Mouse (Mus musculus): ENCODE results near the gene Prrc2a. TPM values are rescaled to one million over a fixed set of nuclear protein-coding genes. Genes with fewer than 3 reads are reported as not detected.

Prrc2a gene
- polyA plus RNA-seq, 1 experiment: 70.4 TPM

DNA sequence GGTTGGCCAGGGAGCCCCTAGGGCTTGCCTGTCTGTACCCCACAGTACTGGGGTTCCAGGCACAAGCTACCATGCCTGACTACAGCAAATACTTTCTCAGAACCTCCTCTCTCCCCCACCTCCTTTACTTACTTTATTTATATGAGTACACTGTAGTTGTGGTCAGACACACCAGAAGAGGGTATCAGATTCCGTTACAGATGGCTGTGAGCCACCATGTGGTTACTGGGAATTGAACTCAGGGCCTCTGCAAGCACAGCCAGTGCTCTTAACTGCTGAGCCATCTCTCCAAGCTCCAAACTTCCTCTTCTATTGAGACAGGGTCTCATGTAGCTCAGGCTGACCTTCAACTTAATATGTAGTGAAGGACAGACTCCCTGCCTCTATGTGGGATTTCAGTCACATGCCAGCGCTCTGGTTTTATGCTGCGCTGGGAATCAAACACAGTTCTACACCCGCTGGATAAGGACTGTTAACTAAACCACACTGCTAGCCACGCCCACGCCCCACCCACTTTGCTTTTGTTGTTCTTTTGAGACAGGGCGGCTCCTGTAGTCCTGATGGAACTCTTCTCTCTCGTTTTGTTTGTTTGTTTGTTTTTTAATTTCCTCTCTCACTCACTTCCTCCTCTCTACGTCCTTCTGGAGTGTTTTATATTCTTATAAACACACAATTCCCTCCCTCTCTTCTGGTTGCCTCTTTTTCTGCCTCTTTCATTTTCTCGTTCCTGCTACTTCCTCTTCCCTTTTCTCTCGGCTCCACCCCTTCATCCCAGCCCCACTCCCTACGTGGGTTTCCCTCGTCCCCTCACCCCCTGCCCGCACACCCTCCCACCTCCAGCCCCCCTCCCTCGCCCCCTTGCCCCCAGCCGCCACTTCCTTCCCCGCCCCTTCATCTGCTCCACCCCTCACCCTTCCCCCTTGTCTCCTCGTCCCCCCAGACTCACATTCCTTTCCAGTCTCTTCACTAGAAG, 21.2 kb upstream of the Prrc2a start:
- no peaks in the 10 kb centered on the region; the same call in 1 of the 2 replicates for H3K27me3 ChIP-seq (ENCODE audit: control insufficient read depth)
- TF ChIP-seq TAL1 (IDR thresholded peaks at IDR 0.05; ENCODE audit: low read length): no peak
- TF ChIP-seq GATA1 (IDR thresholded peaks at IDR 0.05; ENCODE audit: low read length): no peak
- H3K36me3 ChIP-seq (ENCODE audit: control insufficient read depth): no peaks in the 10 kb centered on the region
- no peaks in the 10 kb centered on the region for H3K9me3 ChIP-seq (ENCODE audit: control insufficient read depth, low read length)
- peak overlapping the region; percentile 61 for H3K4me3 ChIP-seq (replicated peaks)
- peaks cover 13% of the 10 kb centered on the region for H3K4me1 ChIP-seq (ENCODE audit: control insufficient read depth)

DNA sequence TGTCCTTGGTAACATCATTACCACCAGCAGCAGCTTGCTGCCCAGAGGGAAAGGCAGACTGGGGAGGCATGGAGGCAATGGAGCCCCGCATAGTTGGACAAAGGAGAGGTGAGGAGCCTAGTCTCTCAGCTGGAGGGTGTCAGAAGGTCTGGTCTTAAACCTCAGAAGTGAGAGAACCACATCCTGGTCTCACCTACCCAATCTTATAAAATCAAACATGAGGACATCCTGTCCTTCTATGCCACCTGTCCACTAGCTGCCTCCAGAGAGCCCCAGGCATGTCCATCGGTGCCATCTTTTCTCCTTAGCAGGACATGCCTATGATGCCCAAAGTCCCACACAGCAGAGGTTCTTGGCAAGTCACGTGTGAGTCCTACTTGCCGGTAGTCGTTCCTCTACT, 15.4 kb upstream of the Prrc2a start:
- no peak overlapping the region for H3K4me3 ChIP-seq (replicated peaks)
- no peaks in the 10 kb centered on the region for H3K27me3 ChIP-seq (ENCODE audit: control insufficient read depth)
- H3K4me1 ChIP-seq (ENCODE audit: control insufficient read depth): no peaks in the 10 kb centered on the region; the same call in 1 of the 2 replicates
- H3K36me3 ChIP-seq (ENCODE audit: control insufficient read depth): no peaks in the 10 kb centered on the region
- no peaks in the 10 kb centered on the region for H3K9me3 ChIP-seq (ENCODE audit: control insufficient read depth, low read length)
- TF ChIP-seq GATA1 (IDR thresholded peaks at IDR 0.05; ENCODE audit: low read length): no peak
- TF ChIP-seq TAL1 (IDR thresholded peaks at IDR 0.05; ENCODE audit: low read length): no peak

GRCm38 (mm10) chr17:35178528-35178927, 13.8 kb upstream of the Prrc2a start:
- no peaks in the 10 kb centered on the region for H3K9me3 ChIP-seq (ENCODE audit: control insufficient read depth, low read length)
- no peak overlapping the region for H3K4me3 ChIP-seq (replicated peaks)
- no peaks in the 10 kb centered on the region for H3K27me3 ChIP-seq (ENCODE audit: control insufficient read depth)
- no peaks in the 10 kb centered on the region for H3K36me3 ChIP-seq (ENCODE audit: control insufficient read depth)
- H3K4me1 ChIP-seq (ENCODE audit: control insufficient read depth): no peaks in the 10 kb centered on the region; the same call in 1 of the 2 replicates
- TF ChIP-seq GATA1 (IDR thresholded peaks at IDR 0.05; ENCODE audit: low read length) (no peak), TAL1 (IDR thresholded peaks at IDR 0.05; ENCODE audit: low read length) (no peak)

GRCm38 (mm10) chr17:35175968-35176367, 11.3 kb upstream of the Prrc2a start, which contains the start of gene Aif1:
Gene Aif1 (minus strand): TSS chr17:35176068.
- Histone ChIP-seq H3K27me3 (ENCODE audit: control insufficient read depth) (0 out of 2 replicates have a peak, but pooled peaks cover 2% of the 10 kb centered on the region), H3K4me3 (replicated peaks) (no peak within 1 kb of the TSS), H3K4me1 (ENCODE audit: control insufficient read depth) (no peaks in the 10 kb centered on the region; the same call in 1 of the 2 replicates), H3K9me3 (ENCODE audit: control insufficient read depth, low read length) (no peaks in the 10 kb centered on the region), H3K36me3 (ENCODE audit: control insufficient read depth) (no peaks in the 10 kb centered on the region)
- no peak for TF ChIP-seq GATA1 (IDR thresholded peaks at IDR 0.05; ENCODE audit: low read length)
- no peak for TF ChIP-seq TAL1 (IDR thresholded peaks at IDR 0.05; ENCODE audit: low read length)

DNA sequence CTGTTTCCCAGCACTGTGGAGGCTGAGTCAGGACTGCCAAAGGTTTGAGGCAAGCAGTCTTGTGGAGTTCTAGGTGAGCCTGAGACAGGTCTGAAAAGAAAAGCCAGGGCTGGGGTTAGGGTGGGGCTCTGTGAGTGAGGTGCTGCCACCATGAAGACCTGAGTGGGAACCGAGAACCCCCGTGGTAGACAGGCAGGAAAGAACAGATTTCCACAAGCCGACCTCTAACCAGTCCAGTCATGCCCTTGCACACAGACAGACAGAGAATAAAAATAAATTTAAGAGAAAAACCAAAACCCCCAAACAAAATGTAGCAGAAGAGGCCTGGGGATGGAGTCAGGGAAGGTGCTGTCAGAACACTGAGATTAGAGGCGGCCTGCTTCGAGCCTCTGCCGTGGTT, 10.7 kb upstream of the Prrc2a start:
- no peaks in the 10 kb centered on the region; the same call in 1 of the 2 replicates for H3K4me1 ChIP-seq (ENCODE audit: control insufficient read depth)
- 0 out of 2 replicates have a peak, but pooled peaks cover 2% of the 10 kb centered on the region for H3K27me3 ChIP-seq (ENCODE audit: control insufficient read depth)
- H3K36me3 ChIP-seq (ENCODE audit: control insufficient read depth): no peaks in the 10 kb centered on the region
- H3K4me3 ChIP-seq (replicated peaks): no peak overlapping the region
- no peak for TF ChIP-seq TAL1 (IDR thresholded peaks at IDR 0.05; ENCODE audit: low read length)
- TF ChIP-seq GATA1 (IDR thresholded peaks at IDR 0.05; ENCODE audit: low read length): no peak
- H3K9me3 ChIP-seq (ENCODE audit: control insufficient read depth, low read length): no peaks in the 10 kb centered on the region

GRCm38 (mm10) chr17:35174201-35174977, 9.7 kb upstream of the Prrc2a start:
- no peaks in the 10 kb centered on the region for H3K36me3 ChIP-seq (ENCODE audit: control insufficient read depth)
- H3K9me3 ChIP-seq (ENCODE audit: control insufficient read depth, low read length): no peaks in the 10 kb centered on the region
- H3K4me1 ChIP-seq (ENCODE audit: control insufficient read depth): no peaks in the 10 kb centered on the region; the same call in 1 of the 2 replicates
- TF ChIP-seq GATA1 (IDR thresholded peaks at IDR 0.05; ENCODE audit: low read length): no peak
- no peak for TF ChIP-seq TAL1 (IDR thresholded peaks at IDR 0.05; ENCODE audit: low read length)
- H3K27me3 ChIP-seq (ENCODE audit: control insufficient read depth): 0 out of 2 replicates have a peak, but pooled peaks cover 2% of the 10 kb centered on the region
- no peak overlapping the region for H3K4me3 ChIP-seq (replicated peaks)

DNA sequence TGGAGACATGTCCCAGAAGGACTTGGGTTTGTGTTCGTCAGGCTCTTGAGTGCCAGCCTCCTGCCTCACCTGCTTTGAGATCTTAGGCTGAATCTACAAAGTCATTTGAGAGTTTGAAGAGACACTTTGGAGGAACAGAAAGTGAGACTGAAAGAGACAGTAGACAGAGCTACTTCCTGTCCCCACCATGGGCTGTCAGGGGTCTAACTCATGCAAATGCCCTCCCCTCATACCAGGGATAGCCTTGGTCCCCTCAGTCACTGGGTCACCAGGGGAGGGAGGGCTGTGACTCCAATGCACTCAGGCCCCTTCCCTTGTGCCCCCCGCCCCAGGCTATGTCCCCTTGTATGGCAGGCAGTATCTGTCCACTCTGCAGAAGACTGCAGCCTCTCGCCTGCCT, 8.6 kb upstream of the Prrc2a start:
- H3K27me3 ChIP-seq (ENCODE audit: control insufficient read depth): 0 out of 2 replicates have a peak, but pooled peaks cover 2% of the 10 kb centered on the region
- no peaks in the 10 kb centered on the region for H3K36me3 ChIP-seq (ENCODE audit: control insufficient read depth)
- TF ChIP-seq GATA1 (IDR thresholded peaks at IDR 0.05; ENCODE audit: low read length) (no peak), TAL1 (IDR thresholded peaks at IDR 0.05; ENCODE audit: low read length) (no peak)
- H3K4me1 ChIP-seq (ENCODE audit: control insufficient read depth): peaks cover 2% of the 10 kb centered on the region
- no peak overlapping the region for H3K4me3 ChIP-seq (replicated peaks)
- H3K9me3 ChIP-seq (ENCODE audit: control insufficient read depth, low read length): no peaks in the 10 kb centered on the region

GRCm38 (mm10) chr17:35172445-35173234, 7.9 kb upstream of the Prrc2a start:
- Histone ChIP-seq H3K4me1 (ENCODE audit: control insufficient read depth) (peaks cover 2% of the 10 kb centered on the region), H3K9me3 (ENCODE audit: control insufficient read depth, low read length) (no peaks in the 10 kb centered on the region), H3K4me3 (replicated peaks) (no peak overlapping the region), H3K27me3 (ENCODE audit: control insufficient read depth) (0 out of 2 replicates have a peak, but pooled peaks cover 2% of the 10 kb centered on the region), H3K36me3 (ENCODE audit: control insufficient read depth) (no peaks in the 10 kb centered on the region)
- no peak for TF ChIP-seq GATA1 (IDR thresholded peaks at IDR 0.05; ENCODE audit: low read length)
- no peak for TF ChIP-seq TAL1 (IDR thresholded peaks at IDR 0.05; ENCODE audit: low read length)

Data from erythroblast, embryonic 14.5 days (primary cell).